Mouse (Mus musculus): Measurements from ENCODE around the gene Mdga2.

GRCm38 (mm10) chr12:66556178-66556820 is 666.0 kb downstream of the Mdga2 start:
- TF ChIP-seq USF1 (IDR thresholded peaks at IDR 0.05; ENCODE audit: low read depth), result no peak
- TF ChIP-seq POLR2A (IDR thresholded peaks at IDR 0.05; ENCODE audit: insufficient read length, low read depth), result no peak
- no peak for TF ChIP-seq POLR2AphosphoS2 (IDR thresholded peaks at IDR 0.05; ENCODE audit: insufficient read length, low read depth)
- TF ChIP-seq CEBPB (IDR thresholded peaks at IDR 0.05; ENCODE audit: insufficient read depth, poor library complexity, severe bottlenecking), result no peak
- TF ChIP-seq E2F4 (IDR thresholded peaks at IDR 0.05; ENCODE audit: insufficient read depth), result no peak
- no peak for TF ChIP-seq MYOD1 (IDR thresholded peaks at IDR 0.05; ENCODE audit: control insufficient read depth in 1 of 3, insufficient read length in 2 of 3, low read depth in 2 of 3)
- no peak for TF ChIP-seq MYOG (IDR thresholded peaks at IDR 0.05; ENCODE audit: control insufficient read depth in 1 of 3, insufficient read depth in 1 of 3, insufficient read length in 2 of 3, low read depth in 2 of 3)
- TF ChIP-seq MAX (IDR thresholded peaks at IDR 0.05; ENCODE audit: low read depth), result no peak
- TF ChIP-seq TCF12 (IDR thresholded peaks at IDR 0.05; ENCODE audit: insufficient read depth, poor library complexity, severe bottlenecking), result no peak

Measured in myocyte (in vitro differentiated cells).